Mouse (Mus musculus) kidney, adult 11 months (tissue): Measurements from ENCODE around the gene Aldh16a1.
"Not testable (repeated sequence)": the region's sequence is repeated elsewhere in the genome, so short reads cannot be mapped to it uniquely, and the experiment has no call there.

Source experiments
- DNase-seq: peaks from one replicate; pipeline ENCODE4 v3.0.0; 2022

The Aldh16a1 gene

DNA sequence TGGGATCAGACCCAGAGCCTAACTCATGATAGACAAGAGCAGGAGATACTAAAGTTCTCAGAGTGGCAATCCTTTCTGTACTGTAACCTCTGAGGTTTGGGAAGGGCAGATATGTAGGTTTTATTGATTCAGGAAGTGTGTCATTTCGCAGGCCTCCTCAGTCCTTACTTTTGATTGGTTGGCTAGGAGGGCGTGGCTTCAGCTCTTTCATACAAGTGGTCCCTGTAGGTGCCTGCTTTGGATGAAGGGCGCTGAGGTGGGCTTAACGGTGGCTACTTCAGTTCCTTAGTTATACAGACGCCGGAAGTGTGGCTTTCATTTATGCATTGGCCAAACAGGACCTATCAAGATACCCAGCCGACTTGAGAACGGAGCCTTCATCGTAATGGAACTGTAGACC lies 1.2 kb upstream of the Aldh16a1 start:
- DNase-seq = no peak

GRCm38 (mm10) chr7:45154993-45155514 lies 670 bp upstream of the Aldh16a1 start:
- DNase-seq = peak; percentile 59

DNA sequence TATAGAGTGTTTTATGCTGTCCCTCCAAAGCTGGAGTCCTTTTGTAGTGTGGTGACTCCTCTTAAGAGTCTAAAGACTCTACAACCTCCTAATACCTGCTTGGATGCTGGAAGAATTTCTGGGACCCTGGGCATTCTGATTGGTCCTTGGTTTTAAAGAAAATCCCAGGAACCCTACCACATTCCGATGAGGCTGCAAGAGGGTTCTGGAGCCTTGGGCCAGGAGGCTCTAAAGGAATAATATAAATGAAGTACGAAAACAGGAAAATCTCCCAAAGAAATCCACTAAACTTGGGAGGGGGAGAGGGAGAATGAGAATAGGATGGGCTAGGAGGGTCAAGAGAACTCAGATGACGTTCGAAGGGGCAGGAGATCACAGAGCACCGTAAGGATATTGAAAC lies 798 bp downstream of the Aldh16a1 start:
- no peak for DNase-seq

DNA sequence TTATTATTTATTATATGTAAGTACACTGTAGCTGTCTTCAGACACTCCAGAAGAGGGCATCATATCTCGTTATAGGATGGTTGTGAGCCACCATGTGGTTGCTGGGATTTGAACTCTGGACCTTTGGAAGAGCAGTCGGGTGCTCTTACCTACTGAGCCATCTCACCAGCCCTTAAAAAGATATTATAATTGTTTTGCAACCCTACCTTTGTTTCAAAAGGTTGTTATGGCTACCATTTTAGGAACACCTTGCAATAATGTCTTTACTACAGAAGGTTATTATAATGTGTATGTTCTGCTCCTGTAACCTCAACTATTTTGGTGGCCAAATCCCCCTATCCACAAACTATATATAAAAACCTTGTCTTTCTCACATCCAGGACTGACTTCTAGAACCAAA lies 1.3 kb downstream of the Aldh16a1 start:
- DNase-seq = not testable (repeated sequence)

- peak; percentile 59 for DNase-seq
Observed at GRCm38 (mm10) chr7:45151303-45151702, 3.1 kb downstream of the Aldh16a1 start.

- DNase-seq = no peak
Observed at GRCm38 (mm10) chr7:45150321-45150720, 4.1 kb downstream of the Aldh16a1 start.

- DNase-seq = no peak
Observed at GRCm38 (mm10) chr7:45149545-45149944, 4.8 kb downstream of the Aldh16a1 start.

DNA sequence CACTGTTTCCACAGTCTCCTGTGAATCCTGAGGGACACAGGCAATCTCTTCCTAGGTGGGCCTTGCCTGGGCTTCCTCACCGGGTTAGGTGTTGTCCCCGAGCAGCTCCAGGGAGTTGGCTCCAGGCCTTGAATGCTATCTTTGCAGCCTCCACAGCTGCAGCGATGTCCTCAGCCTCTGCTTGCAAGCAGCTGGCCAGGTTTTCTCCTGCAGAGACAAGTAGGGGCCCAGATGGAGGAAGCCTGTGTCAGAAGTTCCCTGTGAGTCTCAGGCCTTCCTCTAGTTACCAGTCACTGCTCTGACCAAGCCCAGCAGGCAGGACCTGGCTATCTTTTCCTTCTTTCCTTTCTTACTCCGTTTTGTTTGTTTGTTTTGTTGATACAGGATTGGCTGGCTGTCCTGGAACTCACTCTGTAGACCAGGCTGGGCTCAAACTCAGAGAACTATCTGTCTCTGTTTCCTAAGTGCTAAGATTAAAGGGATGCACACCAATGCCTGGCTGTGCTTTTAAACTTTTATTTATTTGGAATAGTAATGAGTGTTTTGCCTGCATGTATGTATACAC lies 5.8 kb downstream of the Aldh16a1 start:
- no peak for DNase-seq

GRCm38 (mm10) chr7:45147899-45148298 lies 6.5 kb downstream of the Aldh16a1 start:
- peak; percentile 66 for DNase-seq

DNA sequence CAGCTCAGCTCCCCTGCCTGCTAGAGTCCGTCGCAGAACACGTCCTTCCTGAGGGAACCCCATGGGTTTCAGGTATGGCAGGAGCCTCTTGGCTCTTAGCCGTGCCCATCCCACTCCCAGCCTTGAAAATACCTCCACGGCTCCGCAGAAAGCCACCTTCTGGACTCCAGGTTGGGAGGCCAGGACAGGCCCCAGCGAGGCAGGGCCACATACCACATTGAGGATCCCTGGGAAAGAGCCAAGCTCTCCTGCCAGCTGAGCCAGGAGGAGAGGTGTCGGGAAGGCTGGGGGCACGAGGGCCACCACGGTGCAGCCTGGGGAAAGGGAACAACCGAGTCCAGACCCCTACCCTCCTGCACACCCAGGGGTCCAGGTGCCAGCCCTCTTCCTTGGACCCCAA lies 7.1 kb downstream of the Aldh16a1 start:
- peak; percentile 62 for DNase-seq

DNA sequence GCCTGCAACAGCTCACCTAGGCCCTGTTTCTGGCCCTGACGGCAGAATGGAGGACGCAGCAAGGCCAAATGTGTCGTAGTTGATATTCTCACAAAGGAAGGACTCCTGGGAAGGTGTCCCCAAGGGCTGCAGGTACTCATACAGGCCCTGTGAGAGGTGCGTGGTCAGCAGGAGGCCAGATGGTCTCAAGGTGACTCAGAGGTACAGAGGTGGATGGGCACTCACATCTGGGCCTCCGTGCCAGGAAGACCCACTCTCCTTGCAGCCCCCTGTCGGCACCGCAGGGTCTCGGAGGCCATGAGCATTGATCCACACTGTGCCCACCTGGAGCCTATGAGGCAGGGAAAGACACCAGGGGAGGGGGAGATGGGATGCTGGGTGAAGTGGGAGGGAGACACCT lies 8.9 kb downstream of the Aldh16a1 start:
- no peak for DNase-seq

GRCm38 (mm10) chr7:45144368-45145174 lies 9.8 kb downstream of the Aldh16a1 start:
- DNase-seq = no peak

DNA sequence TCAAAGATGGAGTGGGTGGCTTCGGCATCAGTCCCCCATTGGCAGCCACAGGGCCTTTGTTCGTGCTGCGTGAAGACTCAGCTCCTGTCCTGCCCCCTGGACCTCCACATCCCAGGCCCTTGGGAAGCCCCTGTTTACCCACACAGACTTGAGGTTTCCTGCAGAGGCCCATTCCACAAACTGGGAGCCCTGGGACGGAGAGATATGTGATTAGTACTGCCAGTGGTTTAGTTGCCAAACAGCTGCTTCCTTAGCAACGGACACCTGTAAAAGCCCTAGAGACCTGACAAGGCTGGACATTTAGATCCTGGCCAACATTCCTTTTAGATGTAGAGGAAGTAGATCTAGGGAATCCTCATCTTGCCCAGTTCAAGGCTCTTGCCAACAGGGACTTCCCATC lies 12.5 kb downstream of the Aldh16a1 start:
- no peak for DNase-seq

DNA sequence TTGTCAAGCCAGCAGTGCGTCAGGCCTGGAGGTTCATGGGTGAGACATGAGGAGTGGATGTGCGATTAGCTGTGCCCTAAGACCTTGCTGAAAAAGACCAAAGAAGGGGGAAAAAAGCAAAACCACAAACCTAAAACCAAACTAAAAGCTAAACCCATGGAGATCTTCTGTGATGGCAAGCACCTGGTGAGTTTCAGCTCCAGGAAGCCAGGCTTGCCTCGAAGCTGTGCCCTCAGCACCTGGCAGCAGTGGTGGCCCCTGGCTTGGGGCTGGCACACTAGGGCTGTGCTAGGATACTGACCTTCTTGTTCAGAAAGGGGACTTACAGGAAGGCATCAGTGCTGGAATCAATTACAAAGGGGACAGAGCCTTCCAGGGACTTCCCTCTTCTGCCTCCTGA lies 13.1 kb downstream of the Aldh16a1 start:
- DNase-seq = no peak

DNA sequence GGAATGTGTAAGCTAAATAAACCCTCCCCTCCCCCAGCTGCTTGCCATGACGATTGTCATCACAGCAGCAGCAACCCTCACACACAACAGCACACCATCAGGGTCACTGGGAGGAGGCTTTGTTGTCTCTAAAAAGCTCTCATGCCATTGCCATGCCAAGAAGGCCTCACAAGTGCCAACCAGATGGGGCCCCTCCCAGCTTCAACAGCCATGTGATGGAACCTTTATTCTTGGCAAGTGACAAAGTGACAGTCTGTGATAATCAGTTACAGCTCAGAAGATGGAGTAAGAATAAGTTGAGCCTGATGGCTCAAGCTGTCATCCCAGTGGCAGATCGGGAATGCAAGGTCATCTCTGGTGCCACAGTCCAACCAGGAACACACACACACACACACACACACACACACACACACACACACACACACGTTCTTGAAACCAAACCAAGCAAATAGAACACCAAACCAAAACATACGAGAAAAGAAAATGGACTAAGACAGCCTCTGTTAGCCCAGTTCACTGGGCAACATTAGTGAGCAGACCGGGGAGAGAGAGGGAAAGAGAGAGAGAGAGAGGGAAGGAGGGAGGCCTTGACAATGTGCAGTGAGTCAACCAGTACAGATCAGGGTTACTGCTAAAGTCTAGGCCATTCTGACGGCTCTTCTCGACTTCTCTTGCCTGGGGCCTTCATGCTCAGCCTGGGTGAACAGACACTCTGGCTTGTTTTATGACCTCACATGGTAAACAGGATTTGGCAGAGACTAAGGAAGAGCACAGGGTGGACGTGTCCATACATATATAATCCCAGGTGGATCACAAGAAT lies 14.3 kb downstream of the Aldh16a1 start:
- DNase-seq = no peak

- no peak for DNase-seq
Observed at GRCm38 (mm10) chr7:45138403-45138802, 16.0 kb downstream of the Aldh16a1 start.

DNA sequence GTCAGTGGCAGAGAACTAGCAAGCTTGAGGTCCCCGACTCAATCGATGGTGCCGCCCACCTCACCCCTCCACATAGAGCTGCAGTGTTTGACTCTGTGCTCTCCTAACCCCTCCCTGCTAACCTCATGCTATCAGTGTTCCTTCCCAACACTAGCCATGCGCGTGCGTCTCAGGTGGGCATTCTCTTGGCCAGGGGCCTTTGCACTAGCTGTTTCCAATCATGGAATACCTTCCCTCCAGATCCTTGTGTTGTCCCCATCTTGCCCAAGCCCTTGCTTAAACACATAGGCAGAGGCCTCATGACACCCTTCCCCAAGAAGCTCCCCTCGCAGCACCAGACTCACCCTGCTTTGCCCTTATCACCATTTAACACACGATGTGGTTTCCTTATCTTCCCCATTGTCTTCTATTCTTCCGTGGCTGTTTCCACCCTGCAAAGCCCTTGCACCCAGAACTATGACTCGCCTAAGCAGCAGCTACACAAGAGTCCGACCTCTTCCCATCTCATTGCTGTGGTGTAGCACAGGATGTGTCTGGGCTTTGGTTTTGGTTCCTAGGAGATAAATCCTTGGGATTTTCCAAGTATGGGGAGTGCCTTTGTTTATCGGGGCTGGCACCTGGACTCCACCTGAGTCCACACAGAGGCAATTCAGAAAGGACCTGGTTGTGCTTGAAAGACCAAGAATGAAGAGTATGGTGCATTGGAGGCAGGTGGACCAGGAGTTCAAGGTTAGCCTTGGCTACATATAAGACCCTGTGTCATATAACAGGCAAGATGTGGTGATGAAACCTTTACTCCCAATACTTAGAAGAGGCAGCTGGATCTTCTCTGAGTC lies 17.0 kb downstream of the Aldh16a1 start:
- DNase-seq = no peak

DNA sequence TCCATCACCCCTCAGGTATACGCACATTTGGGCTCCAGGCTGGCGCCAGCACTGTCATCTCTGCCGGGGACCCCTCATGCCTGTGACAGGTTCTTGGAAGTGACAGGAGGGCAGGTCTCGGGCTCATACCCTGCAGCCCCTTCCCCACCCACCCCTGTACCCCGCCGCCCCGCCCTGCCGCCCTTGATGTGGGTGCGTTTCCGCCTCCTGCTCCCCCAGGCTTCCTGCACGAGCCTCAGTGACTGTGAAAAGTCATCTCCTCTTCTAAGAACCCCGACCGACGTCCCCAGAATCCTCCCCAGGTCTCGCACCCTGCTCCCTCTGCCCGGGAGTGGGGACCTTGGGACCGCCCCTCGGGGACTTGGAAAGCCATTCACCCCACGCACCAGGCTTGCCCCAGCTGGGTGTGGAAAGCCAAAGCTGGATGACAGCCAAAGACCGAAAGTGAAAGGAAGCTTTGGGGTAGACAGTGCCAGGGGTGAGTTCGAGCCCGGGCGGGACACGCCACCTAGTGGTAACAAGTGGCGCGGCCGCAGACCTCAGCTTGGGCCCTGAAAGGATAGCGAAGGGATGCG lies 18.3 kb downstream of the Aldh16a1 start, which contains the start of the genes Gm45713 and Flt3l:
TSS of gene Gm45713 (minus strand) at position 239 of the 575 bp plus-strand sequence.
TSS of gene Flt3l (minus strand) at position 440 of the 575 bp plus-strand sequence.
- peak; percentile 89 for DNase-seq

DNA sequence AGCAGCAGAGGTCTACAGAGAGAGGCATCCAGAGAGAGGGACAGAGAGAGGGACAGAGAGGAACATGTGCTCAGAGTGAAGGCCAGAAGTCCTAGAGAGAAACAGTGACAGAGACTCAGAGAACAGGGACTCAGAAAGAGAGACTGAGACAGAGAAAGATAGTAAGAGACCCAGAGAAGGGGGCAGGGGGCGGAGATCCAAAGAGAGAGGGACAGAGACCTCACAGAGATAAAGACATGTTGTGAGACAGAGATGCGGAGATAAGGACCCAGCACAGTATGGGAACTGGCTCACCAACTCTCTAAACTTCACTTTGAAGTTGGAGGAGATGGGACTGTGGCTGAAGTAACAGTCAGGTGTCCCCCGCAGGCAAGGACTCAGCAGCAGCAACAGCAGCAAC lies 19.0 kb downstream of the Aldh16a1 start:
- no peak for DNase-seq

- no peak for DNase-seq
Observed at GRCm38 (mm10) chr7:45134544-45135026, 19.8 kb downstream of the Aldh16a1 start.

GRCm38 (mm10) chr7:45133446-45134159 lies 20.8 kb downstream of the Aldh16a1 start:
- no peak for DNase-seq
